In genomic region chr15:11693772-11694270, GRCm38 (mm10) we compare ENCODE assay signal across 28 mouse cellular contexts.
DNase-seq lines count a peak whose midpoint lies in the region; TF ChIP-seq lines count a peak whose summit lies in the region.
"Had no signal": no experiment of that assay in that cellular context is flagged by ENCODE, and none has a peak within 500 bp of the region (broad histone marks: within the 10 kb centered on the region; RNA-seq: fewer than 3 reads in every experiment).

No protein-coding gene starts in this region.

- H3K27ac ChIP-seq in embryonic fibroblast, embryonic 13.5 days (ENCODE audit: insufficient read depth, low read length): peak overlapping the region; percentile 55
- H3K27ac ChIP-seq: heart, embryonic 13.5 days; hindbrain, embryonic 14.5 days; layer of hippocampus, adult 2 months; limb, embryonic 13.5 days; liver, embryonic 13.5 days; midbrain, embryonic 13.5 days; neural tube, embryonic 13.5 days had no signal

- peak; percentile 8 for DNase-seq in embryo, embryonic 11 days
- no peak for DNase-seq in embryo, embryonic 9.5 days (ENCODE audit: extremely low spot score)
- DNase-seq in 3T3-L1 (ENCODE audit: low read depth, low spot score): peak; percentile 22
- peak; percentile 5 for DNase-seq in embryo, embryonic 11.5 days (ENCODE audit: low read depth, low spot score)
- no peak for DNase-seq in cerebellum, postnatal 14 days
- DNase-seq in layer of hippocampus, postnatal 10 days (ENCODE audit: low spot score in 2 of 2): no peak
- DNase-seq in cerebellum, adult 18-20 months: no peak
- DNase-seq: adrenal gland, postnatal 10 days; cerebellum, adult 8-10 months; gastrocnemius, postnatal 25 days; heart, adult 18-20 months; heart, postnatal 14 days; kidney, adult 9 months; kidney, postnatal 14 days; layer of hippocampus, postnatal 36 days; liver, embryonic 13.5 days; lung, adult 2 months; lung, postnatal 14 days; retina, postnatal 1 day; right cerebral cortex, postnatal 25 days; spleen, adult 18-20 months had no signal

- no peak overlapping the region for H3K4me3 ChIP-seq in embryonic fibroblast, embryonic 13.5 days (ENCODE audit: insufficient read depth, low read length)
- H3K4me3 ChIP-seq: heart, embryonic 13.5 days; layer of hippocampus, adult 2 months; limb, embryonic 13.5 days; liver, embryonic 13.5 days; midbrain, embryonic 13.5 days; neural tube, embryonic 13.5 days had no signal

- H3K4me1 ChIP-seq in embryonic fibroblast, embryonic 13.5 days (ENCODE audit: control insufficient read depth, insufficient read depth, low read length): peaks cover 10% of the 10 kb centered on the region
- H3K4me1 ChIP-seq: heart, embryonic 13.5 days; liver, embryonic 13.5 days; midbrain, embryonic 13.5 days; neural tube, embryonic 13.5 days had no signal

- TF ChIP-seq CTCF in embryonic fibroblast, embryonic 13.5 days (IDR thresholded peaks at IDR 0.05; ENCODE audit: borderline replicate concordance, insufficient read depth, low read length): no peak

- no peak for TF ChIP-seq POLR2A in embryonic fibroblast, embryonic 13.5 days (IDR thresholded peaks at IDR 0.05; ENCODE audit: low read depth, low read length)

Comparison
In these comparisons a context has a peak if more than half of its experiments do, and no peak if none do; other contexts are left out.
1. DNase-seq: peak in embryo, embryonic 11 days (single experiment), 3T3-L1 (single experiment) and embryo, embryonic 11.5 days (single experiment); none in embryo, embryonic 9.5 days (single experiment), cerebellum, postnatal 14 days (0 of 2), layer of hippocampus, postnatal 10 days (0 of 2) and cerebellum, adult 18-20 months (0 of 2).